Mouse (Mus musculus): ENCODE results near the gene Rbp2. TPM values are rescaled to one million over a fixed set of nuclear protein-coding genes. Genes with fewer than 3 reads are reported as not detected.

Rbp2 gene
- total RNA-seq, 2 experiments from 2014 or later: not detected

- no peak for DNase-seq
Observed at GRCm38 (mm10) chr9:98524786-98525542, 39.0 kb downstream of the Rbp2 start.

- no peak for DNase-seq
Observed at GRCm38 (mm10) chr9:98525543-98525924, 39.6 kb downstream of the Rbp2 start.

- DNase-seq: no peak
Observed at GRCm38 (mm10) chr9:98527226-98527625, 41.3 kb downstream of the Rbp2 start.

- no peak for DNase-seq
Observed at GRCm38 (mm10) chr9:98529776-98530175, 43.9 kb downstream of the Rbp2 start.

- DNase-seq: no peak
Observed at GRCm38 (mm10) chr9:98530999-98531398, 45.1 kb downstream of the Rbp2 start.

- no peak for DNase-seq
Observed at GRCm38 (mm10) chr9:98534675-98535280, 48.9 kb downstream of the Rbp2 start.

GRCm38 (mm10) chr9:98535763-98536162 lies 49.8 kb downstream of the Rbp2 start:
- no peak for DNase-seq

GRCm38 (mm10) chr9:98538017-98538712 lies 52.2 kb downstream of the Rbp2 start:
- DNase-seq: no peak

GRCm38 (mm10) chr9:98538713-98539360 lies 52.9 kb downstream of the Rbp2 start:
- peak; percentile 44 for DNase-seq

- DNase-seq: no peak
Observed at GRCm38 (mm10) chr9:98544042-98544441, 58.1 kb downstream of the Rbp2 start.

Other genes with a start within 250 kb of the Rbp2 start
- 10 to 100 TPM; 11.9 TPM for gene Nmnat3, start 198.7 kb upstream of the Rbp2 start, total RNA-seq (2021)
- gene Rbp1, start 63.2 kb upstream of the Rbp2 start, total RNA-seq (2021): 1 to 10 TPM; 5.9 to 6.9 TPM
- 10 to 100 TPM; 78.6 to 89.4 TPM for gene Copb2, start 77.6 kb downstream of the Rbp2 start, total RNA-seq (2021)
- gene Mrps22, start 115.5 kb downstream of the Rbp2 start, total RNA-seq (2021): 10 to 100 TPM; 29.9 to 33.9 TPM

Data from gastrocnemius, postnatal 10 days (tissue).